Mouse (Mus musculus): ENCODE results near the gene Traf6.

- TF ChIP-seq POLR2A (IDR thresholded peaks at IDR 0.05; ENCODE audit: low read depth, low read length) (no peak), USF1 (IDR thresholded peaks at IDR 0.05; ENCODE audit: low read depth, low read length) (no peak), ETS1 (conservative IDR thresholded peaks at IDR 0.05; ENCODE audit: low read depth, low read length) (no peak)
Observed at GRCm38 (mm10) chr2:101652921-101653597, 25.2 kb upstream of the Traf6 start.
